Mouse (Mus musculus): ENCODE results near the gene Ntm.

- TF ChIP-seq POLR2A (IDR thresholded peaks at IDR 0.05; ENCODE audit: borderline replicate concordance, control insufficient read depth, low read depth, low read length) (no peak), CTCF (IDR thresholded peaks at IDR 0.05; ENCODE audit: control insufficient read depth, insufficient read depth, low read length) (no peak)
Measured at GRCm38 (mm10) chr9:29550107-29550506, 412.8 kb downstream of the Ntm start.

All from bone marrow, adult 2 months (tissue).